Mouse (Mus musculus): ENCODE measurements at regions not wholly inside any gene's neighbourhood (a gene's known extent, or its start where the extent isn't known, plus 50 kb on each side); places are given as distances from the start of the nearest gene placed in this dataset.
"Not testable (repeated sequence)": the region's sequence is repeated elsewhere in the genome, so short reads cannot be mapped to it uniquely, and the experiment has no call there.

GRCm38 (mm10) chr6:19855476-19855875 lies 989.4 kb downstream of the Ankrd7 start:
- not testable (repeated sequence) for H3K4me1 ChIP-seq (ENCODE audit: control insufficient read depth in 2 of 2, insufficient read depth in 2 of 2, low read length in 2 of 2); H3K4me2 ChIP-seq (ENCODE audit: low read length); H3K9ac ChIP-seq (ENCODE audit: low read length); H3K36me3 ChIP-seq (ENCODE audit: control insufficient read depth, insufficient read depth, low read length); ATAC-seq (ENCODE audit: insufficient number of reproducible peaks, insufficient read depth, low FRiP score, low read depth); H3K4me3 ChIP-seq (ENCODE audit: control insufficient read depth in 1 of 2, insufficient read depth in 1 of 2, low read depth in 1 of 2, low read length in 2 of 2); H3K27ac ChIP-seq (replicated peaks in 1 of 2; ENCODE audit: control insufficient read depth in 1 of 2, insufficient read depth in 1 of 2, low read depth in 2 of 2, low read length in 2 of 2); H3K27me3 ChIP-seq (ENCODE audit: control insufficient read depth, insufficient read depth, low read length); H3K9me3 ChIP-seq (ENCODE audit: control insufficient read depth, low read length)
- WGBS: 50% methylated on average over 1 of the region's 1 CpGs

GRCm38 (mm10) chr6:19864101-19864500 lies 998.0 kb downstream of the Ankrd7 start:
- ATAC-seq (ENCODE audit: insufficient number of reproducible peaks, insufficient read depth, low FRiP score, low read depth): no peak
- H3K9me3 ChIP-seq (ENCODE audit: control insufficient read depth, low read length): no peaks in the 10 kb centered on the region
- WGBS: 82% methylated on average over 2 of the region's 2 CpGs

GRCm38 (mm10) chr6:19869697-19870096 lies 1003.6 kb downstream of the Ankrd7 start:
- Histone ChIP-seq H3K4me3 (ENCODE audit: control insufficient read depth in 1 of 2, insufficient read depth in 1 of 2, low read depth in 1 of 2, low read length in 2 of 2) (no peak overlapping the region), H3K36me3 (ENCODE audit: control insufficient read depth, insufficient read depth, low read length) (no peaks in the 10 kb centered on the region), H3K4me1 (ENCODE audit: control insufficient read depth in 2 of 2, insufficient read depth in 2 of 2, low read length in 2 of 2) (no peaks in the 10 kb centered on the region), H3K27me3 (ENCODE audit: control insufficient read depth, insufficient read depth, low read length) (no peaks in the 10 kb centered on the region), H3K9ac (ENCODE audit: low read length) (no peak overlapping the region), H3K4me2 (ENCODE audit: low read length) (no peak overlapping the region), H3K9me3 (ENCODE audit: control insufficient read depth, low read length) (no peaks in the 10 kb centered on the region), H3K27ac (replicated peaks in 1 of 2; ENCODE audit: control insufficient read depth in 1 of 2, insufficient read depth in 1 of 2, low read depth in 2 of 2, low read length in 2 of 2) (no peak overlapping the region)
- ATAC-seq (ENCODE audit: insufficient number of reproducible peaks, insufficient read depth, low FRiP score, low read depth): no peak
- 83% methylated on average over 1 of the region's 1 CpGs for WGBS

More at GRCm38 (mm10) chr6:19864101-19864500, 998.0 kb downstream of the Ankrd7 start:
- Histone ChIP-seq H3K36me3 (ENCODE audit: control insufficient read depth, insufficient read depth, low read length) (no peaks in the 10 kb centered on the region), H3K4me3 (ENCODE audit: control insufficient read depth in 1 of 2, insufficient read depth in 1 of 2, low read depth in 1 of 2, low read length in 2 of 2) (no peak overlapping the region), H3K9ac (ENCODE audit: low read length) (no peak overlapping the region), H3K4me1 (ENCODE audit: control insufficient read depth in 2 of 2, insufficient read depth in 2 of 2, low read length in 2 of 2) (no peaks in the 10 kb centered on the region), H3K27ac (replicated peaks in 1 of 2; ENCODE audit: control insufficient read depth in 1 of 2, insufficient read depth in 1 of 2, low read depth in 2 of 2, low read length in 2 of 2) (no peak overlapping the region), H3K4me2 (ENCODE audit: low read length) (no peak overlapping the region), H3K27me3 (ENCODE audit: control insufficient read depth, insufficient read depth, low read length) (no peaks in the 10 kb centered on the region)

GRCm38 (mm10) chr6:19911181-19911580 lies 1045.1 kb downstream of the Ankrd7 start:
- no peaks in the 10 kb centered on the region for H3K9me3 ChIP-seq (ENCODE audit: control insufficient read depth, low read length)
- WGBS: 77% methylated on average over 1 of the region's 1 CpGs

DNA sequence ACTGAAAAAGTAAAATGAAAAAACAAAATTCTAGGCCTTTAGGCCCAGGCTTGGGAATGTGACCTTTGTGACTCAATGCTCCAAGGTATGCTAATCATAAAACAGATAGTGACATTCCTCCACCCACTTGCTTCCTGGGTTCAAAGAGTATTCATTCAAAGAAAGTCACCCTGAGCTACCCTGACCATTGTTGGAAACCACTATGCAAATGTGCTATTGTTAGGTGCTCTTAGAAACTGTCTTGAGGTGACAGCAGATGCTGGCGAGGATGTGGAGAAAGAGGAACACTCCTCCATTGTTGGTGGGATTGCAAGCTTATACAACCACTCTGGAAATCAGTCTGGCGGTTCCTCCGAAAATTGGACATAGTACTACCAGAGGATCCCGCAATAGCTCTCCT lies 1075.7 kb downstream of the Ankrd7 start:
- H3K4me2 ChIP-seq (ENCODE audit: low read length); H3K4me1 ChIP-seq (ENCODE audit: control insufficient read depth in 2 of 2, insufficient read depth in 2 of 2, low read length in 2 of 2); H3K4me3 ChIP-seq (ENCODE audit: control insufficient read depth in 1 of 2, insufficient read depth in 1 of 2, low read depth in 1 of 2, low read length in 2 of 2); H3K9ac ChIP-seq (ENCODE audit: low read length); H3K9me3 ChIP-seq (ENCODE audit: control insufficient read depth, low read length); H3K27ac ChIP-seq (replicated peaks in 1 of 2; ENCODE audit: control insufficient read depth in 1 of 2, insufficient read depth in 1 of 2, low read depth in 2 of 2, low read length in 2 of 2); H3K36me3 ChIP-seq (ENCODE audit: control insufficient read depth, insufficient read depth, low read length); ATAC-seq (ENCODE audit: insufficient number of reproducible peaks, insufficient read depth, low FRiP score, low read depth); H3K27me3 ChIP-seq (ENCODE audit: control insufficient read depth, insufficient read depth, low read length): not testable (repeated sequence)
- 86% methylated on average over 4 of the region's 4 CpGs for WGBS

More at GRCm38 (mm10) chr6:19911181-19911580, 1045.1 kb downstream of the Ankrd7 start:
- ATAC-seq (ENCODE audit: insufficient number of reproducible peaks, insufficient read depth, low FRiP score, low read depth): no peak
- Histone ChIP-seq H3K27me3 (ENCODE audit: control insufficient read depth, insufficient read depth, low read length) (no peaks in the 10 kb centered on the region), H3K4me3 (ENCODE audit: control insufficient read depth in 1 of 2, insufficient read depth in 1 of 2, low read depth in 1 of 2, low read length in 2 of 2) (no peak overlapping the region), H3K27ac (replicated peaks in 1 of 2; ENCODE audit: control insufficient read depth in 1 of 2, insufficient read depth in 1 of 2, low read depth in 2 of 2, low read length in 2 of 2) (no peak overlapping the region), H3K9ac (ENCODE audit: low read length) (no peak overlapping the region), H3K4me1 (ENCODE audit: control insufficient read depth in 2 of 2, insufficient read depth in 2 of 2, low read length in 2 of 2) (no peaks in the 10 kb centered on the region), H3K4me2 (ENCODE audit: low read length) (no peak overlapping the region), H3K36me3 (ENCODE audit: control insufficient read depth, insufficient read depth, low read length) (no peaks in the 10 kb centered on the region)

DNA sequence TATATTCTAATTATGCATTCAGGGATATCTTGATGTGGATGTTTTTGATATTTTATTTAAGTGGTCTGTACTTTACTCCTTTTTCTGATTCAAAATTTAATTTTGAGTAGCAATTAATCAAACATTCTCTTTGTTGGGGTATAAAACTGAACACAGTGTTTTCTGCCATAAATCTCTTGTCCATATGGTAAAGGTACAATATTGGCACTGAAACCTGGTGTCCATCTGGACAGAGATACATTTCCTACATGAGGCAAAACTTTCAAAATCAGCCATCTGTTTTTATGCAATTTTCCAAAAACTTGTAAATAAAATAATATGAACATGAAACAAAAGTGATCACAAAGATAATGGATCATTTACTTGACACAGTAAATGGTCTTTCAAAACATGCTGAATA lies 1078.2 kb downstream of the Ankrd7 start:
- H3K27ac ChIP-seq (replicated peaks in 1 of 2; ENCODE audit: control insufficient read depth in 1 of 2, insufficient read depth in 1 of 2, low read depth in 2 of 2, low read length in 2 of 2): no peak overlapping the region
- H3K27me3 ChIP-seq (ENCODE audit: control insufficient read depth, insufficient read depth, low read length): no peaks in the 10 kb centered on the region

GRCm38 (mm10) chr6:19945693-19946092 lies 1079.6 kb downstream of the Ankrd7 start:
- no peak for ATAC-seq (ENCODE audit: insufficient number of reproducible peaks, insufficient read depth, low FRiP score, low read depth)
- no peak overlapping the region for H3K27ac ChIP-seq (replicated peaks in 1 of 2; ENCODE audit: control insufficient read depth in 1 of 2, insufficient read depth in 1 of 2, low read depth in 2 of 2, low read length in 2 of 2)
- no peak overlapping the region for H3K9ac ChIP-seq (ENCODE audit: low read length)
- no peaks in the 10 kb centered on the region for H3K4me1 ChIP-seq (ENCODE audit: control insufficient read depth in 2 of 2, insufficient read depth in 2 of 2, low read length in 2 of 2)
- WGBS: 66% methylated on average over 4 of the region's 4 CpGs
- no peaks in the 10 kb centered on the region for H3K9me3 ChIP-seq (ENCODE audit: control insufficient read depth, low read length)
- no peak overlapping the region for H3K4me2 ChIP-seq (ENCODE audit: low read length)
- no peak overlapping the region for H3K4me3 ChIP-seq (ENCODE audit: control insufficient read depth in 1 of 2, insufficient read depth in 1 of 2, low read depth in 1 of 2, low read length in 2 of 2)
- H3K36me3 ChIP-seq (ENCODE audit: control insufficient read depth, insufficient read depth, low read length): no peaks in the 10 kb centered on the region
- no peaks in the 10 kb centered on the region for H3K27me3 ChIP-seq (ENCODE audit: control insufficient read depth, insufficient read depth, low read length)

More for the DNA sequence above, 1078.2 kb downstream of the Ankrd7 start:
- no peaks in the 10 kb centered on the region for H3K36me3 ChIP-seq (ENCODE audit: control insufficient read depth, insufficient read depth, low read length)
- no peaks in the 10 kb centered on the region for H3K9me3 ChIP-seq (ENCODE audit: control insufficient read depth, low read length)
- no peak overlapping the region for H3K4me2 ChIP-seq (ENCODE audit: low read length)
- no peak overlapping the region for H3K4me3 ChIP-seq (ENCODE audit: control insufficient read depth in 1 of 2, insufficient read depth in 1 of 2, low read depth in 1 of 2, low read length in 2 of 2)
- ATAC-seq (ENCODE audit: insufficient number of reproducible peaks, insufficient read depth, low FRiP score, low read depth): no peak
- no peaks in the 10 kb centered on the region for H3K4me1 ChIP-seq (ENCODE audit: control insufficient read depth in 2 of 2, insufficient read depth in 2 of 2, low read length in 2 of 2)
- no peak overlapping the region for H3K9ac ChIP-seq (ENCODE audit: low read length)

DNA sequence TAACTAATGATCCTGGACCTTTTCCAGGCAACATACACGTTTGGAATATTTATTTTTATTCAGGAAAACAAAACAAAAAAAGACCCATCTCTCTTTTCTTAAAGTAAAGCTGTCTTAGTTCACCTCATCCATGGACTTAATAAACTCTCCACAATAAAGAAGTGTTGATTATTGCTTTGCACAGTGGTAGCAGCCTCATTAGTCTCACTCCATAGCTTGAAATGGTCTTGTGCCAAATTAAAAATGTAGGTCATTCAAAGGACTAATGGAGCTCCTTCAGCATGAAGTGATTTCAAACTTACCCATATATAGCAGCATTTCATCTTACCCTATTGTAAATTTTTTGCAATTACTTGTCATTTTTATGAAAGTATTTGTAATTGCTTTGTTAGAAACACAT lies 1109.8 kb downstream of the Ankrd7 start:
- 26% methylated on average over 1 of the region's 1 CpGs for WGBS

More for the DNA sequence above, 1109.8 kb downstream of the Ankrd7 start:
- H3K4me3 ChIP-seq (ENCODE audit: control insufficient read depth in 1 of 2, insufficient read depth in 1 of 2, low read depth in 1 of 2, low read length in 2 of 2): no peak overlapping the region
- no peaks in the 10 kb centered on the region for H3K36me3 ChIP-seq (ENCODE audit: control insufficient read depth, insufficient read depth, low read length)
- no peak overlapping the region for H3K9ac ChIP-seq (ENCODE audit: low read length)
- H3K4me1 ChIP-seq (ENCODE audit: control insufficient read depth in 2 of 2, insufficient read depth in 2 of 2, low read length in 2 of 2): no peaks in the 10 kb centered on the region
- H3K4me2 ChIP-seq (ENCODE audit: low read length): no peak overlapping the region
- no peak for ATAC-seq (ENCODE audit: insufficient number of reproducible peaks, insufficient read depth, low FRiP score, low read depth)
- H3K27ac ChIP-seq (replicated peaks in 1 of 2; ENCODE audit: control insufficient read depth in 1 of 2, insufficient read depth in 1 of 2, low read depth in 2 of 2, low read length in 2 of 2): no peak overlapping the region
- no peaks in the 10 kb centered on the region for H3K9me3 ChIP-seq (ENCODE audit: control insufficient read depth, low read length)
- no peaks in the 10 kb centered on the region for H3K27me3 ChIP-seq (ENCODE audit: control insufficient read depth, insufficient read depth, low read length)
